Mouse (Mus musculus): ENCODE results near the gene Ptpre. TPM values are rescaled to one million over a fixed set of nuclear protein-coding genes. Genes with fewer than 3 reads are reported as not detected.

Gene Ptpre
- polyA plus RNA-seq, 1 experiment from 2014 or later = 2.0 TPM

- 89% methylated on average over 6 of the region's 6 CpGs for WGBS
- ATAC-seq (ENCODE audit: low FRiP score, low TSS enrichment) = no peak
- H3K4me2 ChIP-seq (replicated peaks; ENCODE audit: low read depth, low read length) = no peak overlapping the region
Observed at GRCm38 (mm10) chr7:135602265-135602664, 65.0 kb downstream of the Ptpre start.

GRCm38 (mm10) chr7:135602881-135603523 is 65.7 kb downstream of the Ptpre start:
- Histone ChIP-seq H3K4me2 (replicated peaks; ENCODE audit: low read depth, low read length) (no peak overlapping the region), H3K27me3 (ENCODE audit: control insufficient read depth, insufficient read depth, low read length) (no peaks in the 10 kb centered on the region), H3K4me3 (ENCODE audit: low read length) (no peak overlapping the region), H3K9me3 (ENCODE audit: control insufficient read depth, low read length) (no peaks in the 10 kb centered on the region), H3K36me3 (ENCODE audit: control insufficient read depth, insufficient read depth, low read length) (no peaks in the 10 kb centered on the region), H3K4me1 (ENCODE audit: control insufficient read depth, insufficient read depth, low read length) (peaks cover 7% of the 10 kb centered on the region), H3K9ac (ENCODE audit: low read depth, low read length) (no peak overlapping the region), H3K27ac (ENCODE audit: low read depth, low read length) (no peak overlapping the region)
- no peak for ATAC-seq (ENCODE audit: low FRiP score, low TSS enrichment)
- 55% methylated on average over 5 of the region's 5 CpGs for WGBS

More at GRCm38 (mm10) chr7:135602265-135602664, 65.0 kb downstream of the Ptpre start:
- no peak overlapping the region for H3K4me3 ChIP-seq (ENCODE audit: low read length)
- no peaks in the 10 kb centered on the region for H3K9me3 ChIP-seq (ENCODE audit: control insufficient read depth, low read length)
- H3K9ac ChIP-seq (ENCODE audit: low read depth, low read length) = no peak overlapping the region
- H3K4me1 ChIP-seq (ENCODE audit: control insufficient read depth, insufficient read depth, low read length) = peaks cover 14% of the 10 kb centered on the region
- H3K27ac ChIP-seq (ENCODE audit: low read depth, low read length) = no peak overlapping the region
- no peaks in the 10 kb centered on the region for H3K27me3 ChIP-seq (ENCODE audit: control insufficient read depth, insufficient read depth, low read length)
- no peaks in the 10 kb centered on the region for H3K36me3 ChIP-seq (ENCODE audit: control insufficient read depth, insufficient read depth, low read length)

DNA sequence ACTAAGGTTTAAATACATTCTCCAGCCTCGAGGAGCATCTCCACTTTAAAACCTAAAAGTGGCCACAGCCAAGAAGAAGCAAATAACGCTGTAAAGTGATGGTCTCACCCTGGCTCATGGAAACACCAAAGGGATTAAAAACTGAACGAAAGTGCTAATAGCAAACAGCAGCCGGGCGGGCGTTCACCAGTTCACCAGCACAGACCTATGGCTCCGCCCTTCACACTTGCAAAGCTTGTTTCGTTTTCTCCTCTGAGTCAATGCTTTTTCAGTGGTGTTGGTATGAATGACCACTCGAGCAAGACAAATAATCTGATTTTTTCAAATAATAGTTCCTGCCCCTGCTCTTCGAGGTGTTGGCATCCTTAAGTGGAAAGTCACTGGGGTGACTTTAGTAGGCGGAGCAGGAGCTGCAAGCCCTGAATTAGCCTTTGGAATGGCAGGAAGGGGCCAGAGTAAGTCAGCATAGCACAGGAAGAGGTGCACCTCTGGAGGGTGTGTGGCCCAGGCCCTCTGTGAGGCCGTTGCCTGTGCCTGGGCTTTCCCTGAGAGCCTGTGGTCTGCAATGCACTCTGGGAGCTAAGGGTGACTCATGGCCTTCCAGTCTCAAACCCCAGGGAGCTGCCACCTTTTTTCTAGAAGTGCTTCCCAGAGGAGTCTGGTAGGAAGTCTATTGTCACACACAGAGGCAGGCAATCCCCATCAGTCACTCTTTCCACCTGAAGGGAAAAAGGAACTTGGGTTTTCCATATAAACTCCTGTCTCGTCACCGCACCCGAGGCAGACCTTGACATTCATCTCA is 67.9 kb downstream of the Ptpre start:
- H3K9ac ChIP-seq (ENCODE audit: low read depth, low read length) = no peak overlapping the region
- no peaks in the 10 kb centered on the region for H3K36me3 ChIP-seq (ENCODE audit: control insufficient read depth, insufficient read depth, low read length)
- H3K4me1 ChIP-seq (ENCODE audit: control insufficient read depth, insufficient read depth, low read length) = no peaks in the 10 kb centered on the region
- 43% methylated on average over 15 of the region's 15 CpGs for WGBS
- H3K4me2 ChIP-seq (replicated peaks; ENCODE audit: low read depth, low read length) = no peak overlapping the region
- no peak; the same call in 1 of the 2 replicates for ATAC-seq (ENCODE audit: low FRiP score, low TSS enrichment)
- peak overlapping the region; percentile 48; the same call in 1 of the 2 replicates for H3K27ac ChIP-seq (ENCODE audit: low read depth, low read length)
- no peaks in the 10 kb centered on the region for H3K9me3 ChIP-seq (ENCODE audit: control insufficient read depth, low read length)
- no peak overlapping the region for H3K4me3 ChIP-seq (ENCODE audit: low read length)
- no peaks in the 10 kb centered on the region for H3K27me3 ChIP-seq (ENCODE audit: control insufficient read depth, insufficient read depth, low read length)

GRCm38 (mm10) chr7:135605804-135606072 is 68.5 kb downstream of the Ptpre start:
- 80% methylated on average over 6 of the region's 6 CpGs for WGBS
- H3K4me2 ChIP-seq (replicated peaks; ENCODE audit: low read depth, low read length) = no peak overlapping the region
- no peak overlapping the region for H3K4me3 ChIP-seq (ENCODE audit: low read length)
- H3K27ac ChIP-seq (ENCODE audit: low read depth, low read length) = peak overlapping the region; percentile 48; the same call in 1 of the 2 replicates
- no peaks in the 10 kb centered on the region for H3K9me3 ChIP-seq (ENCODE audit: control insufficient read depth, low read length)
- H3K4me1 ChIP-seq (ENCODE audit: control insufficient read depth, insufficient read depth, low read length) = no peaks in the 10 kb centered on the region
- no peaks in the 10 kb centered on the region for H3K27me3 ChIP-seq (ENCODE audit: control insufficient read depth, insufficient read depth, low read length)
- no peak overlapping the region for H3K9ac ChIP-seq (ENCODE audit: low read depth, low read length)
- H3K36me3 ChIP-seq (ENCODE audit: control insufficient read depth, insufficient read depth, low read length) = no peaks in the 10 kb centered on the region
- no peak for ATAC-seq (ENCODE audit: low FRiP score, low TSS enrichment)

GRCm38 (mm10) chr7:135608208-135608607 is 70.9 kb downstream of the Ptpre start:
- H3K9me3 ChIP-seq (ENCODE audit: control insufficient read depth, low read length) = no peaks in the 10 kb centered on the region
- 82% methylated on average over 4 of the region's 4 CpGs for WGBS

GRCm38 (mm10) chr7:135609028-135609427 is 71.7 kb downstream of the Ptpre start:
- WGBS = 52% methylated on average over 3 of the region's 3 CpGs
- H3K4me3 ChIP-seq (ENCODE audit: low read length) = no peak overlapping the region
- H3K27ac ChIP-seq (ENCODE audit: low read depth, low read length) = no peak overlapping the region
- H3K4me2 ChIP-seq (replicated peaks; ENCODE audit: low read depth, low read length) = no peak overlapping the region
- no peaks in the 10 kb centered on the region for H3K9me3 ChIP-seq (ENCODE audit: control insufficient read depth, low read length)
- H3K36me3 ChIP-seq (ENCODE audit: control insufficient read depth, insufficient read depth, low read length) = no peaks in the 10 kb centered on the region
- no peaks in the 10 kb centered on the region for H3K27me3 ChIP-seq (ENCODE audit: control insufficient read depth, insufficient read depth, low read length)
- no peak for ATAC-seq (ENCODE audit: low FRiP score, low TSS enrichment)
- H3K4me1 ChIP-seq (ENCODE audit: control insufficient read depth, insufficient read depth, low read length) = no peaks in the 10 kb centered on the region
- H3K9ac ChIP-seq (ENCODE audit: low read depth, low read length) = no peak overlapping the region

More at GRCm38 (mm10) chr7:135608208-135608607, 70.9 kb downstream of the Ptpre start:
- Histone ChIP-seq H3K27me3 (ENCODE audit: control insufficient read depth, insufficient read depth, low read length) (no peaks in the 10 kb centered on the region), H3K4me1 (ENCODE audit: control insufficient read depth, insufficient read depth, low read length) (no peaks in the 10 kb centered on the region), H3K27ac (ENCODE audit: low read depth, low read length) (no peak overlapping the region), H3K36me3 (ENCODE audit: control insufficient read depth, insufficient read depth, low read length) (no peaks in the 10 kb centered on the region), H3K4me2 (replicated peaks; ENCODE audit: low read depth, low read length) (no peak overlapping the region), H3K4me3 (ENCODE audit: low read length) (no peak overlapping the region), H3K9ac (ENCODE audit: low read depth, low read length) (no peak overlapping the region)
- no peak for ATAC-seq (ENCODE audit: low FRiP score, low TSS enrichment)

DNA sequence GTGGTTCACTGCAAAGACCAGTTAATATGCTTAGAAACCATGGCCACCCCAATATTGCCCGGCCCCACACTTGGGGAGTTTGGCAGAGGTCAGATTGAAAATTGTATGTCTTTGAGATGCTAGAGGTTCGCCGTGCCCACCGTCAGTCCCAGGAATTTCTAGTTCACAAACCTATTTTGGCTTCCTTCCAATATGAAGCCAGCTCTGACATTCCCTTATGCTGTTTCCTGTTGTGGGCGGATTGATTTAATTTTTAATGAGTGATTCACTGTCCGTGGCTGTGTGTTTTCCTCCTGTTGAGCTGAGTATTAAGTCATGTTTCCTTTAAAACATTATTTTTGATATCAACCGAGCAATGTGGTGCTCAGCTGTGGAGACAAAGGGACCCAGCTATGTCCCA is 72.4 kb downstream of the Ptpre start:
- H3K4me3 ChIP-seq (ENCODE audit: low read length) = no peak overlapping the region
- H3K9ac ChIP-seq (ENCODE audit: low read depth, low read length) = no peak overlapping the region
- H3K9me3 ChIP-seq (ENCODE audit: control insufficient read depth, low read length) = no peaks in the 10 kb centered on the region
- no peak for ATAC-seq (ENCODE audit: low FRiP score, low TSS enrichment)
- no peaks in the 10 kb centered on the region for H3K4me1 ChIP-seq (ENCODE audit: control insufficient read depth, insufficient read depth, low read length)
- H3K27ac ChIP-seq (ENCODE audit: low read depth, low read length) = no peak overlapping the region
- H3K36me3 ChIP-seq (ENCODE audit: control insufficient read depth, insufficient read depth, low read length) = no peaks in the 10 kb centered on the region
- no peaks in the 10 kb centered on the region for H3K27me3 ChIP-seq (ENCODE audit: control insufficient read depth, insufficient read depth, low read length)
- 43% methylated on average over 7 of the region's 7 CpGs for WGBS
- no peak overlapping the region for H3K4me2 ChIP-seq (replicated peaks; ENCODE audit: low read depth, low read length)

GRCm38 (mm10) chr7:135612276-135612675 is 75.0 kb downstream of the Ptpre start:
- H3K36me3 ChIP-seq (ENCODE audit: control insufficient read depth, insufficient read depth, low read length) = no peaks in the 10 kb centered on the region
- peak; percentile 46; the same call in 1 of the 2 replicates for ATAC-seq (ENCODE audit: low FRiP score, low TSS enrichment)
- H3K27me3 ChIP-seq (ENCODE audit: control insufficient read depth, insufficient read depth, low read length) = no peaks in the 10 kb centered on the region
- WGBS = 63% methylated on average over 16 of the region's 16 CpGs
- no peak overlapping the region for H3K4me3 ChIP-seq (ENCODE audit: low read length)
- H3K4me1 ChIP-seq (ENCODE audit: control insufficient read depth, insufficient read depth, low read length) = no peaks in the 10 kb centered on the region
- H3K4me2 ChIP-seq (replicated peaks; ENCODE audit: low read depth, low read length) = no peak overlapping the region
- H3K9me3 ChIP-seq (ENCODE audit: control insufficient read depth, low read length) = no peaks in the 10 kb centered on the region; the same call in 1 of the 2 replicates
- H3K27ac ChIP-seq (ENCODE audit: low read depth, low read length) = no peak overlapping the region
- H3K9ac ChIP-seq (ENCODE audit: low read depth, low read length) = no peak overlapping the region

DNA sequence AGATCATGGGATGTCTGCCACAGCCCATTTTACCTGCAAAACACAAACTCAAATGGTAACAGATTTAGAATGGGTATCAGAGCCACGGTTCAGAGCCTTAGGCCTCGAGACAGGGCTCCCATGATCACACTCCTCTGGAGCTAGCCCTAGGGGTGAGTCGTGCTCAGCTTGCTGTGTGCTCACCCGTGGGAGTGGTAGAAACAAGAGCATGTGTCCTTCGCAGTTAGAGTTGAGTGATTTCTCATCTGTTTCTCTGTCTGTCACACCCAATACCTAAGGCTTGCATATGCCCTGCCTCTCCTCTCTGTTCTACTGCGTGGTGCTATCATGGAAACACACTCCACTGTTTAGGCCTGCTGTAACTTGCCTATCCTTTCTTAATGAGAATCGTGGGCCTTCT is 75.5 kb downstream of the Ptpre start:
- ATAC-seq (ENCODE audit: low FRiP score, low TSS enrichment) = no peak
- H3K27ac ChIP-seq (ENCODE audit: low read depth, low read length) = no peak overlapping the region
- 46% methylated on average over 7 of the region's 7 CpGs for WGBS

More for the DNA sequence above, 75.5 kb downstream of the Ptpre start:
- H3K36me3 ChIP-seq (ENCODE audit: control insufficient read depth, insufficient read depth, low read length) = no peaks in the 10 kb centered on the region
- H3K9me3 ChIP-seq (ENCODE audit: control insufficient read depth, low read length) = no peaks in the 10 kb centered on the region; the same call in 1 of the 2 replicates
- H3K4me1 ChIP-seq (ENCODE audit: control insufficient read depth, insufficient read depth, low read length) = no peaks in the 10 kb centered on the region
- no peak overlapping the region for H3K9ac ChIP-seq (ENCODE audit: low read depth, low read length)
- H3K27me3 ChIP-seq (ENCODE audit: control insufficient read depth, insufficient read depth, low read length) = no peaks in the 10 kb centered on the region
- H3K4me3 ChIP-seq (ENCODE audit: low read length) = no peak overlapping the region
- H3K4me2 ChIP-seq (replicated peaks; ENCODE audit: low read depth, low read length) = no peak overlapping the region
